Mouse (Mus musculus): Measurements from ENCODE around the gene Mthfd1.

Gene Mthfd1

GRCm38 (mm10) chr12:76264325-76264965, 9.3 kb downstream of the Mthfd1 start:
- DNase-seq = peak; percentile 78 to 84

GRCm38 (mm10) chr12:76265001-76265400, 9.9 kb downstream of the Mthfd1 start:
- DNase-seq = no peak

GRCm38 (mm10) chr12:76266875-76267274, 11.8 kb downstream of the Mthfd1 start:
- peak; percentile 66 to 71 for DNase-seq

- peak; percentile 42 to 54 for DNase-seq
Measured at GRCm38 (mm10) chr12:76268686-76269085, 13.6 kb downstream of the Mthfd1 start.

GRCm38 (mm10) chr12:76269196-76269595, 14.1 kb downstream of the Mthfd1 start:
- no peak for DNase-seq

- DNase-seq = no peak
Measured at GRCm38 (mm10) chr12:76271516-76271915, 16.4 kb downstream of the Mthfd1 start.

- no peak for DNase-seq
Measured at GRCm38 (mm10) chr12:76272610-76273524, 17.8 kb downstream of the Mthfd1 start.

GRCm38 (mm10) chr12:76278209-76278608, 23.1 kb downstream of the Mthfd1 start:
- no peak for DNase-seq

GRCm38 (mm10) chr12:76280556-76280955, 25.5 kb downstream of the Mthfd1 start:
- DNase-seq = no peak

- no peak for DNase-seq
Measured at GRCm38 (mm10) chr12:76281111-76281660, 26.1 kb downstream of the Mthfd1 start.

GRCm38 (mm10) chr12:76282132-76282531, 27.0 kb downstream of the Mthfd1 start:
- DNase-seq = peak; percentile 67 to 74

- peak; percentile 75 to 77 for DNase-seq
Measured at GRCm38 (mm10) chr12:76282532-76283173, 27.6 kb downstream of the Mthfd1 start.

- no peak for DNase-seq
Measured at GRCm38 (mm10) chr12:76285418-76285817, 30.3 kb downstream of the Mthfd1 start.

- no peak for DNase-seq
Measured at GRCm38 (mm10) chr12:76287986-76288385, 32.9 kb downstream of the Mthfd1 start.

- DNase-seq = no peak
Measured at GRCm38 (mm10) chr12:76288494-76288893, 33.4 kb downstream of the Mthfd1 start.

- DNase-seq = no peak
Measured at GRCm38 (mm10) chr12:76289428-76289827, 34.3 kb downstream of the Mthfd1 start.

GRCm38 (mm10) chr12:76290271-76290670, 35.2 kb downstream of the Mthfd1 start:
- DNase-seq = peak in 1 of 2 experiments; percentile 35

GRCm38 (mm10) chr12:76293192-76293591, 38.1 kb downstream of the Mthfd1 start:
- peak; percentile 79 to 86 for DNase-seq

- DNase-seq = no peak
Measured at GRCm38 (mm10) chr12:76297830-76298229, 42.7 kb downstream of the Mthfd1 start.

GRCm38 (mm10) chr12:76299361-76299906, 44.3 kb downstream of the Mthfd1 start:
- DNase-seq = no peak

GRCm38 (mm10) chr12:76300367-76300766, 45.3 kb downstream of the Mthfd1 start:
- DNase-seq = no peak

- peak; percentile 80 to 88 for DNase-seq
Measured at GRCm38 (mm10) chr12:76303474-76303873, 48.4 kb downstream of the Mthfd1 start.

- peak; percentile 59 to 60 for DNase-seq
Measured at GRCm38 (mm10) chr12:76304199-76304598, 49.1 kb downstream of the Mthfd1 start.

Data from cerebellum, postnatal 14 days (tissue).